Mouse (Mus musculus) hindbrain, embryonic 14.5 days (tissue): Measurements from ENCODE around the gene Hs6st2. TPM values are rescaled to one million over a fixed set of nuclear protein-coding genes. Genes with fewer than 3 reads are reported as not detected.

Source experiments
- ATAC-seq: fragments of 200-750 bp; cut with Nextera tagmentation; 2 replicates; pipeline ENCODE4 v1.8.0; 2017; ENCODE audit warnings: moderate number of reproducible peaks, mild to moderate bottlenecking, moderate TSS enrichment, moderate library complexity; ENCODE audit not compliant: low FRiP score
- DNase-seq: peaks from one replicate; pipeline ENCODE4 v3.0.0-alpha.2; 2015; ENCODE audit warnings: low spot score
- H3K27ac ChIP-seq: fragments of 300-500 bp; sonication (generic); 2 replicates; pipeline ENCODE4 v1.5.1; 2014; ENCODE audit warnings: mild to moderate bottlenecking, moderate library complexity
- H3K27me3 ChIP-seq: fragments of 300-500 bp; sonication (generic); 2 replicates; pipeline ENCODE4 v1.6.1; 2014; ENCODE audit warnings: mild to moderate bottlenecking, low read length, mixed read lengths; ENCODE audit not compliant: control insufficient read depth, insufficient read depth
- H3K36me3 ChIP-seq: fragments of 300-500 bp; sonication (generic); replicated peaks from 2 replicates; pipeline ENCODE4 v1.6.1; 2014; ENCODE audit not compliant: control insufficient read depth, insufficient read depth
- H3K4me1 ChIP-seq: fragments of 300-500 bp; sonication (generic); replicated peaks from 2 replicates; pipeline ENCODE4 v1.6.1; 2014; ENCODE audit warnings: antibody characterized with exemption, low read length, mixed read lengths; ENCODE audit not compliant: control insufficient read depth, insufficient read depth
- H3K4me2 ChIP-seq: fragments of 300-500 bp; sonication (generic); replicated peaks from 2 replicates; pipeline ENCODE4 v1.6.1; 2014; ENCODE audit warnings: mild to moderate bottlenecking, moderate library complexity
- H3K4me3 ChIP-seq: fragments of 300-500 bp; sonication (generic); replicated peaks from 2 replicates; pipeline ENCODE4 v1.5.1; 2014; ENCODE audit warnings: mild to moderate bottlenecking, low read length
- H3K9ac ChIP-seq: fragments of 300-500 bp; sonication (generic); 2 replicates; pipeline ENCODE4 v1.6.1; 2014
- H3K9me3 ChIP-seq: fragments of 300-500 bp; sonication (generic); 2 replicates; pipeline ENCODE4 v1.6.1; 2016; ENCODE audit warnings: low read length; ENCODE audit not compliant: control insufficient read depth
- WGBS: fragments of 180-500 bp; shearing (Covaris S2); extraction: QIAGEN DNeasy Blood & Tissue Kit; methylation state at CpG from one replicate; pipeline ENCODE4 v1.1.7; 2014; 5-methylcytosine and 5-hydroxymethylcytosine counted together
- polyA plus RNA-seq: library from polyadenylated mRNA; unstranded; fragments of >200 nt; fragmentation: Nextera tagmentation; extraction: Ambion mirVana; gene quantifications from 2 replicates; pipeline ENCODE4 v1.2.1, GENCODE M21; 2014

The Hs6st2 gene
- polyA plus RNA-seq, result 43.7 and 53.9 TPM in 2 replicates

- Histone ChIP-seq H3K9ac (peak within 1 kb of the TSS; percentile 57), H3K27me3 (peaks cover 16% of the 10 kb centered on the region; the same call in 1 of the 2 replicates), H3K9me3 (no peaks in the 10 kb centered on the region), H3K4me3 (peak within 1 kb of the TSS; percentile 50), H3K36me3 (no peaks in the 10 kb centered on the region), H3K4me2 (peak within 1 kb of the TSS; percentile 77), H3K4me1 (0 out of 2 replicates have a peak, but pooled peaks cover 3% of the 10 kb centered on the region), H3K27ac (peak within 1 kb of the TSS; percentile 38)
- 15% methylated on average over 5 of the region's 5 CpGs for WGBS
- DNase-seq (no peak), ATAC-seq (no peak)
These were observed at the start of gene Hs6st2 for GRCm38 (mm10) chrX:51681756-51682155. Hs6st2 (minus strand) TSS chrX:51681856.

- no peaks in the 10 kb centered on the region for H3K36me3 ChIP-seq
- WGBS, result 74% methylated on average over 8 of the region's 8 CpGs
These were observed 32.6 kb upstream of the Hs6st2 start for GRCm38 (mm10) chrX:51714086-51714745.

GRCm38 (mm10) chrX:51712996-51713395 lies 31.3 kb upstream of the Hs6st2 start:
- no peak overlapping the region for H3K4me3 ChIP-seq
- no peaks in the 10 kb centered on the region for H3K27me3 ChIP-seq
- H3K4me1 ChIP-seq, result no peaks in the 10 kb centered on the region
- DNase-seq, result no peak
- 69% methylated on average over 1 of the region's 1 CpGs for WGBS
- H3K27ac ChIP-seq, result no peak overlapping the region
- no peaks in the 10 kb centered on the region for H3K9me3 ChIP-seq
- ATAC-seq, result no peak
- no peak overlapping the region for H3K9ac ChIP-seq
- H3K36me3 ChIP-seq, result no peaks in the 10 kb centered on the region
- H3K4me2 ChIP-seq, result no peak overlapping the region

More at GRCm38 (mm10) chrX:51714086-51714745, 32.6 kb upstream of the Hs6st2 start:
- Histone ChIP-seq H3K4me2 (no peak overlapping the region), H3K4me3 (no peak overlapping the region), H3K9me3 (no peaks in the 10 kb centered on the region), H3K27ac (no peak overlapping the region), H3K4me1 (no peaks in the 10 kb centered on the region), H3K27me3 (no peaks in the 10 kb centered on the region), H3K9ac (no peak overlapping the region)
- ATAC-seq (no peak), DNase-seq (no peak)

GRCm38 (mm10) chrX:51702823-51703222 lies 21.2 kb upstream of the Hs6st2 start:
- no peak for ATAC-seq
- 70% methylated on average over 4 of the region's 4 CpGs for WGBS
- H3K9ac ChIP-seq, result no peak overlapping the region

GRCm38 (mm10) chrX:51699079-51699478 lies 17.4 kb upstream of the Hs6st2 start:
- 47% methylated on average over 4 of the region's 4 CpGs for WGBS
- Histone ChIP-seq H3K27me3 (no peaks in the 10 kb centered on the region), H3K4me3 (no peak overlapping the region), H3K4me2 (no peak overlapping the region), H3K9ac (no peak overlapping the region), H3K4me1 (no peaks in the 10 kb centered on the region), H3K36me3 (no peaks in the 10 kb centered on the region), H3K9me3 (no peaks in the 10 kb centered on the region), H3K27ac (no peak overlapping the region)
- no peak for DNase-seq
- no peak for ATAC-seq

More at GRCm38 (mm10) chrX:51702823-51703222, 21.2 kb upstream of the Hs6st2 start:
- Histone ChIP-seq H3K4me2 (no peak overlapping the region), H3K9me3 (no peaks in the 10 kb centered on the region), H3K4me1 (no peaks in the 10 kb centered on the region), H3K4me3 (no peak overlapping the region), H3K36me3 (no peaks in the 10 kb centered on the region), H3K27me3 (no peaks in the 10 kb centered on the region), H3K27ac (no peak overlapping the region)
- DNase-seq, result no peak

- Histone ChIP-seq H3K36me3 (no peaks in the 10 kb centered on the region), H3K27me3 (peaks cover 15% of the 10 kb centered on the region; the same call in 1 of the 2 replicates), H3K27ac (no peak overlapping the region), H3K9ac (no peak overlapping the region), H3K4me1 (no peaks in the 10 kb centered on the region), H3K4me2 (no peak overlapping the region), H3K9me3 (no peaks in the 10 kb centered on the region), H3K4me3 (no peak overlapping the region)
- ATAC-seq (no peak), DNase-seq (no peak)
- 85% methylated on average over 6 of the region's 6 CpGs for WGBS
These were observed 4.6 kb upstream of the Hs6st2 start for GRCm38 (mm10) chrX:51686048-51686949.

GRCm38 (mm10) chrX:51684336-51685056 lies 2.8 kb upstream of the Hs6st2 start:
- Histone ChIP-seq H3K9ac (no peak overlapping the region), H3K27me3 (peaks cover 16% of the 10 kb centered on the region; the same call in 1 of the 2 replicates), H3K4me1 (0 out of 2 replicates have a peak, but pooled peaks cover 1% of the 10 kb centered on the region), H3K27ac (no peak overlapping the region), H3K36me3 (no peaks in the 10 kb centered on the region), H3K9me3 (no peaks in the 10 kb centered on the region), H3K4me3 (no peak overlapping the region), H3K4me2 (no peak overlapping the region)
- 29% methylated on average over 3 of the region's 3 CpGs for WGBS
- DNase-seq (no peak), ATAC-seq (no peak)

GRCm38 (mm10) chrX:51681170-51681667 lies 437 bp downstream of the Hs6st2 start:
- ATAC-seq (peak; percentile 76), DNase-seq (peak; percentile 48)
- Histone ChIP-seq H3K27ac (peak overlapping the region; percentile 38), H3K4me3 (peak overlapping the region; percentile 50), H3K9me3 (no peaks in the 10 kb centered on the region), H3K4me2 (peak overlapping the region; percentile 77), H3K27me3 (peaks cover 16% of the 10 kb centered on the region; the same call in 1 of the 2 replicates), H3K4me1 (0 out of 2 replicates have a peak, but pooled peaks cover 3% of the 10 kb centered on the region), H3K9ac (peak overlapping the region; percentile 57), H3K36me3 (no peaks in the 10 kb centered on the region)
- 13% methylated on average over 43 of the region's 43 CpGs for WGBS
